In the genomic region with DNA sequence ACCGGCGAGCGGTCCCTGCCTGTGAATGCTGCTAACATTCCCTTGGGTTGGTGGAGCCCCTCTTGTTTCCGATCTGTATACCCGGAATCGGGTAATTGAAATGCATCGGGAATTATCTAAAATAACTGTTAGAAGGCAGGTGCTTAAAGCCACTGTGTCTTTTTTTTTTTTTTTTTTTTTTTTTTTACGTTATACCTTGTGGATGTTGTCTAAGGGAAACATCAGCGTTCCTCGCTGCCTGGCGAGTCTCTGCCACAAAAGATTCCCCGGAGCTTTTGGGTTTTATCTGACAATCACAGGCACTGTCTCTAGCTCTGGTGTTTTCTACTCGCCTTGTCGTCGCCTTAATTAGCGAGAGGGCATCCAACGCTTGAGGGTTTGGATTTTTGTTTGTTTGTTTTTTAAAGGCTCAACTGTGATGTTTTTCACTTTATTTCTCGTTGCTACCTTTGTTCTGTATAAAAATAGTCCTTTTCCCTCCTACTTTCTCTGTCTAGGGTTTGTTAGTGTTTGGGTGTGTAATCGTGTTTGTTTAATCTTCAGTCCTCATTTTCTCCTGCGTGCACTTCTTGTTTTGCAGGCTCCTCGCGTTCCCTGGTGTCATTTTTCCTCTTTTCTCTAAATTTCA, we compare ENCODE assay signal across 8 mouse cellular contexts. TPM values are rescaled to one million over a fixed set of nuclear protein-coding genes. Genes with fewer than 3 reads are reported as not detected.
DNase-seq lines count a peak whose midpoint lies in the region; ATAC-seq and TF ChIP-seq lines count a peak whose summit lies in the region.

No protein-coding gene starts in this region.

- H3K9ac ChIP-seq in heart, adult 2 months (ENCODE audit: low read depth, low read length) = peak overlapping the region; percentile 36
- peak overlapping the region; percentile 48 for H3K9ac ChIP-seq in MEL (ENCODE audit: control insufficient read depth, low read depth, low read length, poor library complexity, severe bottlenecking)
- peak overlapping the region; percentile 82; the same call in 1 of the 2 replicates for H3K9ac ChIP-seq in heart, postnatal 0 days (replicated peaks; ENCODE audit: low read depth, low read length)

- H3K4me2 ChIP-seq in heart, postnatal 0 days (ENCODE audit: low read depth, low read length) = peak overlapping the region; percentile 75

- intact Hi-C loops in heart, adult 2 months (cut with DNase I) = no loop called here

- peaks cover 4% of the 10 kb centered on the region; the same call in 1 of the 2 replicates for H3K79me2 ChIP-seq in heart, adult 2 months (replicated peaks; ENCODE audit: control insufficient read depth, insufficient read depth, low read length)
- H3K79me2 ChIP-seq in MEL (ENCODE audit: control insufficient read depth, insufficient read depth, low read length, poor library complexity) = no peaks in the 10 kb centered on the region; the same call in 1 of the 2 replicates

- no peaks in the 10 kb centered on the region for H3K9me3 ChIP-seq in MEL (replicated peaks; ENCODE audit: insufficient read depth, low read length)
- H3K9me3 ChIP-seq in heart, postnatal 0 days (replicated peaks; ENCODE audit: control insufficient read depth, low read length) = no peaks in the 10 kb centered on the region

- no peak for DNase-seq in heart, adult 2 months
- no peak for DNase-seq in heart, adult 8-10 months (ENCODE audit: low spot score)
- DNase-seq in MEL (ENCODE audit: low read depth, low spot score) = peak; percentile 64
- no peak for DNase-seq in heart, postnatal 0 days (ENCODE audit: low spot score)
- no peak for DNase-seq in right cerebral cortex, postnatal 25 days
- DNase-seq in ovary, adult 18-20 months (ENCODE audit: low spot score) = no peak
- no peak for DNase-seq in retina, embryonic 14.5 days (ENCODE audit: low spot score)

- no peak for TF ChIP-seq EP300 in heart, adult 2 months (IDR thresholded peaks at IDR 0.05; ENCODE audit: insufficient read depth, low read depth, low read length)
- TF ChIP-seq EP300 in MEL (IDR thresholded peaks at IDR 0.05; ENCODE audit: low read depth in 1 of 2, low read length in 2 of 2) = no peak; a peak in 2 of 4 replicates
- no peak for TF ChIP-seq EP300 in heart, postnatal 0 days (IDR thresholded peaks at IDR 0.05; ENCODE audit: low read depth)

- TF ChIP-seq CTCF in heart, adult 2 months (IDR thresholded peaks at IDR 0.05) = no peak
- no peak for TF ChIP-seq CTCF in MEL (IDR thresholded peaks at IDR 0.05 in 2 of 3, conservative IDR thresholded peaks at IDR 0.05 in 1 of 3; ENCODE audit: control insufficient read depth in 1 of 3, insufficient read depth in 1 of 3, low read depth in 2 of 3, low read length in 3 of 3, poor library complexity in 1 of 3, severe bottlenecking in 1 of 3)
- no peak for TF ChIP-seq CTCF in heart, postnatal 0 days (IDR thresholded peaks at IDR 0.05; ENCODE audit: low read depth)

- peak overlapping the region; percentile 95 for H3K4me3 ChIP-seq in heart, adult 2 months
- peak overlapping the region; percentile 73 to 77 for H3K4me3 ChIP-seq in MEL (ENCODE audit: control insufficient read depth in 1 of 2, insufficient read depth in 1 of 2, low read depth in 2 of 2, low read length in 2 of 2)
- peak overlapping the region; percentile 76 for H3K4me3 ChIP-seq in heart, postnatal 0 days (ENCODE audit: low read depth, low read length)

- H3K27me3 ChIP-seq in heart, adult 2 months (ENCODE audit: control insufficient read depth, insufficient read depth, low read length) = no peaks in the 10 kb centered on the region
- H3K27me3 ChIP-seq in MEL (ENCODE audit: control insufficient read depth in 1 of 2, insufficient read depth in 2 of 2, low read length in 2 of 2) = peaks cover 2 to 5% of the 10 kb centered on the region in 2 experiments; a peak in 1 of 4 replicates
- H3K27me3 ChIP-seq in heart, postnatal 0 days (ENCODE audit: control insufficient read depth, insufficient read depth, low read length) = no peaks in the 10 kb centered on the region

- TF ChIP-seq RAD21 in MEL (IDR thresholded peaks at IDR 0.05; ENCODE audit: low read depth, low read length) = no peak

- no peak for TF ChIP-seq POLR2A in heart, adult 2 months (IDR thresholded peaks at IDR 0.05; ENCODE audit: insufficient read depth, low read depth, low read length)
- TF ChIP-seq POLR2A in MEL (IDR thresholded peaks at IDR 0.05; ENCODE audit: control insufficient read depth in 1 of 2, insufficient read depth in 1 of 2, low read depth in 1 of 2, low read length in 2 of 2, poor library complexity in 1 of 2) = no peak

- no peaks in the 10 kb centered on the region for H3K36me3 ChIP-seq in heart, adult 2 months (ENCODE audit: control insufficient read depth, insufficient read depth, low read length)
- peaks cover 0 to 21% of the 10 kb centered on the region in 2 experiments; a peak in 2 of 4 replicates for H3K36me3 ChIP-seq in MEL (ENCODE audit: control insufficient read depth in 1 of 2, insufficient read depth in 2 of 2, low read length in 2 of 2)
- H3K36me3 ChIP-seq in heart, postnatal 0 days (replicated peaks; ENCODE audit: control insufficient read depth, insufficient read depth, low read length) = no peaks in the 10 kb centered on the region

- no peaks in the 10 kb centered on the region; the same call in 1 of the 2 replicates for H3K4me1 ChIP-seq in heart, adult 2 months (ENCODE audit: control insufficient read depth, insufficient read depth, low read length)
- H3K4me1 ChIP-seq in MEL (ENCODE audit: control insufficient read depth in 1 of 2, insufficient read depth in 2 of 2, low read length in 2 of 2) = peaks cover 8 to 18% of the 10 kb centered on the region in 2 experiments; a peak in 3 of 4 replicates
- H3K4me1 ChIP-seq in heart, postnatal 0 days (ENCODE audit: control insufficient read depth, insufficient read depth) = peaks cover 18% of the 10 kb centered on the region; the same call in 1 of the 2 replicates

- WGBS in heart, adult 2 months = 7% methylated on average over 22 of the region's 22 CpGs
- WGBS in heart, postnatal 0 days = 5% methylated on average over 22 of the region's 22 CpGs

- no peak for ATAC-seq in heart, postnatal 0 days (ENCODE audit: insufficient read depth, low read depth)
- peak; percentile 73 for ATAC-seq in megakaryocyte-erythroid progenitor cell, adult 5-6 weeks (replicated peaks; ENCODE audit: low FRiP score, low TSS enrichment, poor library complexity, severe bottlenecking)

- peak overlapping the region; percentile 37; the same call in 1 of the 2 replicates for H3K27ac ChIP-seq in heart, adult 2 months
- no peak overlapping the region for H3K27ac ChIP-seq in MEL (ENCODE audit: control insufficient read depth, low read depth, low read length)
- H3K27ac ChIP-seq in heart, postnatal 0 days (ENCODE audit: low read depth) = peak overlapping the region; percentile 81; the same call in 1 of the 2 replicates

TF ChIP-seq in MEL, 35 proteins besides CTCF, POLR2A, EP300 and RAD21 (continues in another document):
- TF ChIP-seq GATA1 (IDR thresholded peaks at IDR 0.05; ENCODE audit: low read depth, low read length) (0 out of 2 replicates have a peak, but pooled peaks have one; percentile 2), E2F4 (IDR thresholded peaks at IDR 0.05; ENCODE audit: borderline replicate concordance, low read depth, low read length) (no peak), MAZ (IDR thresholded peaks at IDR 0.05; ENCODE audit: low read depth, low read length) (no peak), TBP (IDR thresholded peaks at IDR 0.05; ENCODE audit: low read depth, low read length) (no peak), KAT2A (conservative IDR thresholded peaks at IDR 0.05; ENCODE audit: low read depth, low read length) (no peak), TCF12 (IDR thresholded peaks at IDR 0.05; ENCODE audit: low read depth, low read length) (0 out of 2 replicates have a peak, but pooled peaks have one; percentile 14), USF2 (IDR thresholded peaks at IDR 0.05; ENCODE audit: borderline replicate concordance in 1 of 2, insufficient read depth in 1 of 2, low read depth in 1 of 2, low read length in 2 of 2) (no peak), SMC3 (IDR thresholded peaks at IDR 0.05; ENCODE audit: low read depth, low read length) (no peak), NELFE (IDR thresholded peaks at IDR 0.05; ENCODE audit: low read depth, low read length) (no peak), UBTF (IDR thresholded peaks at IDR 0.05; ENCODE audit: borderline replicate concordance, insufficient read depth, low read depth, low read length) (no peak), HCFC1 (IDR thresholded peaks at IDR 0.05; ENCODE audit: low read depth, low read length) (no peak), POLR2AphosphoS2 (IDR thresholded peaks at IDR 0.05; ENCODE audit: low read length) (no peak), ETS1 (IDR thresholded peaks at IDR 0.05; ENCODE audit: low read depth, low read length) (no peak), BHLHE40 (IDR thresholded peaks at IDR 0.05; ENCODE audit: borderline replicate concordance, low read depth, low read length) (no peak), ELF1 (IDR thresholded peaks at IDR 0.05; ENCODE audit: low read depth, low read length) (no peak), GABPA (IDR thresholded peaks at IDR 0.05; ENCODE audit: low read depth, low read length) (no peak), ZMIZ1 (IDR thresholded peaks at IDR 0.05; ENCODE audit: low read depth, low read length) (no peak), JUND (IDR thresholded peaks at IDR 0.05; ENCODE audit: low read depth, low read length) (no peak), MAFK (IDR thresholded peaks at IDR 0.05; ENCODE audit: borderline replicate concordance, low read depth, low read length) (no peak), SIN3A (IDR thresholded peaks at IDR 0.05; ENCODE audit: low read length) (0 out of 2 replicates have a peak, but pooled peaks have one; percentile 7), MYB (IDR thresholded peaks at IDR 0.05; ENCODE audit: low read depth, low read length) (no peak), MAX (IDR thresholded peaks at IDR 0.05; ENCODE audit: low read length) (no peak), MYC (IDR thresholded peaks at IDR 0.05; ENCODE audit: low read depth, low read length) (no peak), CHD1 (IDR thresholded peaks at IDR 0.05; ENCODE audit: low read depth, low read length) (no peak)

RNA-seq across cellular contexts. Expression of a gene that starts 0.7 kb away (rescaled TPM):
- 10 to 100 TPM; 33.9 to 35.2 TPM for total RNA-seq in heart, adult 2 months (2021)
- polyA plus RNA-seq in heart, adult 2 months (2012; rRNA removed) = 35.2 and 63.3 TPM in 2 replicates
- total RNA-seq in heart, adult 8-10 months (2022) = 10 to 100 TPM; 35.8 to 43.6 (median 36.3) TPM
- total RNA-seq in MEL (2012; rRNA removed) = 5.0 and 9.0 TPM in 2 replicates
- 10 to 100 TPM in 1 of 2 experiments, not detected in 1; 14.1 TPM for polyA plus RNA-seq in MEL (2012; ENCODE audit: insufficient read depth in 1 of 2, insufficient read length in 2 of 2, low read depth in 1 of 2, low replicate concordance in 2 of 2, missing spikeins in 1 of 2)
- total RNA-seq in heart, postnatal 0 days (2014; rRNA removed; ENCODE audit: low replicate concordance) = 29.6 and 64.3 TPM in 2 replicates
- polyA plus RNA-seq in heart, postnatal 0 days (2015; fragmentation: Nextera tagmentation; extraction: Ambion mirVana) = 18.5 and 18.6 TPM in 2 replicates
- 1.2 TPM in 1 of 2 replicates, not detected in the other for total RNA-seq in megakaryocyte-erythroid progenitor cell, adult 5-6 weeks (2014; fragmentation: Nextera tagmentation)
- not detected in 2 replicates for total RNA-seq in megakaryocyte-erythroid progenitor cell, adult 5-6 weeks (2017)
